Mouse (Mus musculus) hindbrain, postnatal 0 days (tissue): ENCODE measurements around the gene Pde4d. TPM values are rescaled to one million over a fixed set of nuclear protein-coding genes. Genes with fewer than 3 reads are reported as not detected.

ENCODE experiments used
- ATAC-seq: fragments of 200-750 bp; cut with Nextera tagmentation; 2 replicates; pipeline ENCODE4 v1.8.0; 2017; ENCODE audit warnings: mild to moderate bottlenecking, moderate TSS enrichment, moderate library complexity
- DNase-seq: peaks from one replicate; pipeline ENCODE4 v3.0.0-alpha.2; 2015; ENCODE audit warnings: low spot score
- H3K27ac ChIP-seq: fragments of 300-500 bp; sonication (generic); 2 replicates; pipeline ENCODE4 v1.5.1; 2014; ENCODE audit warnings: mild to moderate bottlenecking
- H3K27me3 ChIP-seq: fragments of 300-500 bp; sonication (generic); 2 replicates; pipeline ENCODE4 v1.6.1; 2014; ENCODE audit warnings: low read length, mixed read lengths; ENCODE audit not compliant: insufficient read depth
- H3K36me3 ChIP-seq: fragments of 300-500 bp; sonication (generic); 2 replicates; pipeline ENCODE4 v1.6.1; 2014; ENCODE audit warnings: low read length, mixed read lengths; ENCODE audit not compliant: insufficient read depth
- H3K4me1 ChIP-seq: fragments of 300-500 bp; sonication (generic); 2 replicates; pipeline ENCODE4 v1.6.1; 2014; ENCODE audit warnings: antibody characterized with exemption, low read length, mixed read lengths; ENCODE audit not compliant: insufficient read depth
- H3K4me2 ChIP-seq: fragments of 300-500 bp; sonication (generic); 2 replicates; pipeline ENCODE4 v1.6.1; 2014; ENCODE audit warnings: low read depth, mild to moderate bottlenecking, low read length, moderate library complexity, mixed read lengths
- H3K4me3 ChIP-seq: fragments of 300-500 bp; sonication (generic); 2 replicates; pipeline ENCODE4 v1.5.1; 2014; ENCODE audit warnings: low read length
- H3K9ac ChIP-seq: fragments of 300-500 bp; sonication (generic); replicated peaks from 2 replicates; pipeline ENCODE4 v1.6.1; 2014; ENCODE audit warnings: mild to moderate bottlenecking, low read length, moderate library complexity, mixed read lengths
- H3K9me3 ChIP-seq: fragments of 300-500 bp; sonication (generic); 2 replicates; pipeline ENCODE4 v1.6.1; 2016; ENCODE audit warnings: low read length, mixed read lengths
- CTCF ChIP-seq: IDR thresholded peaks from 2 replicates; pipeline ENCODE4 v1.5.1; 2016; ENCODE audit warnings: antibody characterized with exemption, control low read depth, low read depth
- WGBS: fragments of 180-500 bp; shearing (Covaris S2); extraction: QIAGEN DNeasy Blood & Tissue Kit; methylation state at CpG from one replicate; pipeline ENCODE4 v1.1.7; 2014; 5-methylcytosine and 5-hydroxymethylcytosine counted together
- polyA plus RNA-seq: library from polyadenylated mRNA; unstranded; fragments of >200 nt; fragmentation: Nextera tagmentation; extraction: Ambion mirVana; gene quantifications from 2 replicates; pipeline ENCODE4 v1.2.1, GENCODE M21; 2015
- total RNA-seq: library from RNA; depleted of rRNA; stranded (reverse); fragments of >200 nt; gene quantifications from 2 replicates; pipeline ENCODE4 v1.2.3, GENCODE M21; 2014

The Pde4d gene
- total and polyA plus RNA-seq, 2 experiments from 2014 or later, result 19.3 to 77.1 TPM

- H3K9me3 ChIP-seq, result no peaks in the 10 kb centered on the region
- WGBS, result 76% methylated on average over 3 of the region's 3 CpGs
- H3K27ac ChIP-seq, result no peak overlapping the region
- peak; percentile 25; the same call in 1 of the 2 replicates for TF ChIP-seq CTCF
- no peak overlapping the region for H3K4me3 ChIP-seq
- no peaks in the 10 kb centered on the region for H3K36me3 ChIP-seq
- H3K4me2 ChIP-seq, result no peak overlapping the region
- H3K9ac ChIP-seq, result no peak overlapping the region
- DNase-seq, result peak; percentile 22
- no peaks in the 10 kb centered on the region for H3K27me3 ChIP-seq
- no peak for ATAC-seq
- H3K4me1 ChIP-seq, result no peaks in the 10 kb centered on the region
These were observed 181.5 kb downstream of the Pde4d start for GRCm38 (mm10) chr13:108631222-108631621.

DNA sequence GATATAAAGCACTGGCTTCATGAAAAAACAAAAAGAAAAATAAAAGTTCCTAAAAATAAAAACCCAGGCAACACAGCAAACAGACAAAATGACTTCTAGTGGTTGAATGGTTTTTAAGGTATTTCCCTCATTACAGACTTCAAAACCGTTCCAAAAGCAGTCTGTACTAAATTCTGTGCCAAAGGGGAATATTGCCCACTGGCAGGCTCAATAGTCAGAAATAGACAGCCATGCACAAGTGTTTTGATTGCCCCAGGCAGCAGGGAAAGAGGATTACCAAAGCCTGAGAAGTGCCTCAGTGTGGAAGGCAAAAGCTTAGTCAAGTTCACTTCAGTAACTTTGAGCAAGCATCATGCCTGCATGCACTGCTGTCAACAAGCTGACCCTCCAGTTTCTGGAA lies 186.8 kb downstream of the Pde4d start:
- Histone ChIP-seq H3K27ac (no peak overlapping the region), H3K4me1 (no peaks in the 10 kb centered on the region), H3K27me3 (no peaks in the 10 kb centered on the region), H3K9ac (no peak overlapping the region), H3K4me2 (no peak overlapping the region), H3K4me3 (no peak overlapping the region), H3K9me3 (no peaks in the 10 kb centered on the region), H3K36me3 (no peaks in the 10 kb centered on the region)
- DNase-seq (no peak), ATAC-seq (no peak)
- WGBS, result 41% methylated on average over 1 of the region's 1 CpGs
- no peak for TF ChIP-seq CTCF

- no peak overlapping the region for H3K27ac ChIP-seq
- no peak overlapping the region for H3K9ac ChIP-seq
- ATAC-seq, result no peak
- no peaks in the 10 kb centered on the region for H3K36me3 ChIP-seq
- H3K4me2 ChIP-seq, result no peak overlapping the region
- no peak for DNase-seq
- no peaks in the 10 kb centered on the region for H3K9me3 ChIP-seq
- no peak overlapping the region for H3K4me3 ChIP-seq
- 83% methylated on average over 5 of the region's 5 CpGs for WGBS
- no peaks in the 10 kb centered on the region for H3K27me3 ChIP-seq
- H3K4me1 ChIP-seq, result no peaks in the 10 kb centered on the region
- no peak for TF ChIP-seq CTCF
These were observed 192.5 kb downstream of the Pde4d start for GRCm38 (mm10) chr13:108642259-108642658.

DNA sequence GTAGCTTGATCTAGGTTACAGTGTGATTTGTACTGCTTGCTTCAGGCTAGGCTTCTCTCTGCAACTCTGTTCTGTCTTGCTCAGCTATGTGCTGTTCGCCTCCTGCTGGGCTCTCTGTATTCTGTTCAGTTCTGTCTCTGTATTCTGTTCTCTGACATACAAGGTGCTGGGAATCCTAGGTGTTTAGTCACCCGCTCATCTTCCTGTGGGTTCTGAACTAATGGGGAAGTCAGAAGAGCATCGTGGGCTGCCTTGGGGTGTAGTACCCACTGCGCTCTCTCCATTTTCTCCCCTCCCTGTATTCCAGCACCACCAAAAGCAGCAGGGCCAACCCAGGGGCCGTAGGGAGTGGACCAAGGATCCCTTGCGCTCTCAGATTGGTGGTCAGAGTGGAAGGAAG lies 197.1 kb downstream of the Pde4d start:
- no peaks in the 10 kb centered on the region for H3K4me1 ChIP-seq
- DNase-seq, result no peak
- no peaks in the 10 kb centered on the region for H3K9me3 ChIP-seq
- H3K27me3 ChIP-seq, result no peaks in the 10 kb centered on the region
- H3K27ac ChIP-seq, result no peak overlapping the region
- H3K4me3 ChIP-seq, result no peak overlapping the region
- WGBS, result 82% methylated on average over 6 of the region's 6 CpGs
- no peaks in the 10 kb centered on the region for H3K36me3 ChIP-seq
- H3K4me2 ChIP-seq, result no peak overlapping the region
- ATAC-seq, result no peak
- H3K9ac ChIP-seq, result no peak overlapping the region
- no peak for TF ChIP-seq CTCF

- Histone ChIP-seq H3K27me3 (no peaks in the 10 kb centered on the region), H3K27ac (no peak overlapping the region), H3K9ac (no peak overlapping the region), H3K9me3 (no peaks in the 10 kb centered on the region), H3K36me3 (no peaks in the 10 kb centered on the region), H3K4me1 (no peaks in the 10 kb centered on the region), H3K4me2 (no peak overlapping the region), H3K4me3 (no peak overlapping the region)
- ATAC-seq, result no peak
- no peak for DNase-seq
- no peak for TF ChIP-seq CTCF
- 78% methylated on average over 11 of the region's 11 CpGs for WGBS
These were observed 197.5 kb downstream of the Pde4d start for GRCm38 (mm10) chr13:108647239-108647638.

GRCm38 (mm10) chr13:108654026-108654723 lies 204.4 kb downstream of the Pde4d start:
- Histone ChIP-seq H3K27me3 (no peaks in the 10 kb centered on the region), H3K9me3 (no peaks in the 10 kb centered on the region), H3K4me1 (no peaks in the 10 kb centered on the region), H3K36me3 (no peaks in the 10 kb centered on the region), H3K27ac (no peak overlapping the region), H3K4me2 (no peak overlapping the region), H3K4me3 (no peak overlapping the region), H3K9ac (no peak overlapping the region)
- WGBS, result 83% methylated on average over 10 of the region's 10 CpGs
- TF ChIP-seq CTCF, result no peak
- ATAC-seq (no peak), DNase-seq (no peak)

DNA sequence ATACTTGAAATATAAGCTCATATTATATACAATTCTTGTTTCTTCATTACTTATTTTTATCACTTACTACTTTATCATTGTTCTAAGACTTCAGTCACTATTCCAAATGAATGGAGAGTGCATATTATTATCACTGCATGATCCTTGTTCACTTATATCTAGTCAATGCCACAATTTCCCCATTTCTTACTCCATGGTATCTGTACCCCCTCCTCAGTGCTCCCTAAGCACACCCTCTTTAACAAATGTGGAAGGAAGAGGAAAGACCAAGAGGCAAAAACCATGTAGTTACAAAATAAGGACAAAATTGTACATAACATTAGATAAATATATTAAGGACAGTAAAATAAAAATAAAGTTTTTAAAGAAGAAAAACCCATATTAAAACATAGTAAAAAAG lies 216.8 kb downstream of the Pde4d start:
- Histone ChIP-seq H3K36me3 (no peaks in the 10 kb centered on the region), H3K27ac (no peak overlapping the region), H3K27me3 (no peaks in the 10 kb centered on the region), H3K4me3 (no peak overlapping the region), H3K9ac (no peak overlapping the region), H3K4me2 (no peak overlapping the region), H3K4me1 (no peaks in the 10 kb centered on the region), H3K9me3 (no peaks in the 10 kb centered on the region)
- ATAC-seq, result no peak
- TF ChIP-seq CTCF, result no peak
- no peak for DNase-seq
